Mouse (Mus musculus) hindbrain, embryonic 12.5 days (tissue): ENCODE measurements at regions not wholly inside any gene's neighbourhood (a gene's known extent, or its start where the extent isn't known, plus 50 kb on each side); places are given as distances from the start of the nearest gene placed in this dataset.

Experiments used
- ATAC-seq: fragments of 200-750 bp; cut with Nextera tagmentation; 2 replicates; pipeline ENCODE4 v1.8.0; 2017; ENCODE audit warnings: moderate TSS enrichment; ENCODE audit not compliant: low FRiP score
- H3K27ac ChIP-seq: fragments of 300-500 bp; sonication (generic); 2 replicates; pipeline ENCODE4 v1.5.1; 2016; ENCODE audit warnings: mild to moderate bottlenecking
- H3K27me3 ChIP-seq: fragments of 300-500 bp; sonication (generic); 2 replicates; pipeline ENCODE4 v1.6.1; 2016; ENCODE audit warnings: mild to moderate bottlenecking
- H3K36me3 ChIP-seq: fragments of 300-500 bp; sonication (generic); 2 replicates; pipeline ENCODE4 v1.6.1; 2016; ENCODE audit warnings: mild to moderate bottlenecking
- H3K4me1 ChIP-seq: fragments of 300-500 bp; sonication (generic); 2 replicates; pipeline ENCODE4 v1.6.1; 2016
- H3K4me2 ChIP-seq: fragments of 300-500 bp; sonication (generic); replicated peaks from 2 replicates; pipeline ENCODE4 v1.6.1; 2016; ENCODE audit warnings: mild to moderate bottlenecking
- H3K4me3 ChIP-seq: fragments of 300-500 bp; sonication (generic); 2 replicates; pipeline ENCODE4 v1.5.1; 2016; ENCODE audit warnings: mild to moderate bottlenecking
- H3K9ac ChIP-seq: fragments of 300-500 bp; sonication (generic); 2 replicates; pipeline ENCODE4 v1.6.1; 2016; ENCODE audit warnings: mild to moderate bottlenecking, moderate library complexity
- H3K9me3 ChIP-seq: fragments of 300-500 bp; sonication (generic); replicated peaks from 2 replicates; pipeline ENCODE4 v1.6.1; 2016; ENCODE audit warnings: mild to moderate bottlenecking
- WGBS: fragments of 180-500 bp; shearing (Covaris S2); methylation state at CpG from one replicate; pipeline ENCODE4 v1.1.7; 2016; 5-methylcytosine and 5-hydroxymethylcytosine counted together

DNA sequence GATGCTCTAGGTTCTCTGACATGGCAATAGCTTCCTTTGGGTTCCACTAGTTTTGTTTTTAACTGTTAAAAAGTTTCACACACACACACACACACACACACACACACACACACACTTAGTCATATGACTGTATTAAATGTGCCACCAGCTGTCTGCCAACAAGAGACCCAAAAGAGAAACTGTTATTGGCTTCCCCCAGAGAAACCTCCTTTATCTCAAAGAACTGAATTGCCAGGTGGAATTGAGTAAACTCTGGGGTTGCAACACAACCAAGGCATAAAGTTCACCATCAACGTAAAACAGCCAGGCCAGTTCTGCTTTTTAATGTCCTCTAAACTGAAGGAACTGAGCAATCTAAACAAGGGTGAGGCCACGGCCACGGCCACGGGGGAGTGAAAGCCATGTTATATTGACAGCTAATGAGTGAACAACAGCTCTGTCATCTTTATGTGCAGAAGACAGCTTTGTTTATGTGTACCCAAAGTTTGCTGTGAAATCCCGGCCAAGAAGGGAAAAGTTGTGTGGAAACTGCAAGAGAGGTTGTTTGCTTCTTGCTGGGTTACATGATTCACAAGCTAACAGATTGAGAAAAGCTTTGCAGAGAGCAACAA is 69.3 kb downstream of the Btg1 start:
- Histone ChIP-seq H3K36me3 (no peaks in the 10 kb centered on the region), H3K9me3 (no peaks in the 10 kb centered on the region), H3K4me2 (no peak overlapping the region), H3K4me3 (no peak overlapping the region), H3K27me3 (no peaks in the 10 kb centered on the region), H3K9ac (no peak overlapping the region), H3K4me1 (peaks cover 4% of the 10 kb centered on the region; the same call in 1 of the 2 replicates), H3K27ac (no peak overlapping the region)
- no peak for ATAC-seq
- WGBS = 77% methylated on average over 5 of the region's 5 CpGs

DNA sequence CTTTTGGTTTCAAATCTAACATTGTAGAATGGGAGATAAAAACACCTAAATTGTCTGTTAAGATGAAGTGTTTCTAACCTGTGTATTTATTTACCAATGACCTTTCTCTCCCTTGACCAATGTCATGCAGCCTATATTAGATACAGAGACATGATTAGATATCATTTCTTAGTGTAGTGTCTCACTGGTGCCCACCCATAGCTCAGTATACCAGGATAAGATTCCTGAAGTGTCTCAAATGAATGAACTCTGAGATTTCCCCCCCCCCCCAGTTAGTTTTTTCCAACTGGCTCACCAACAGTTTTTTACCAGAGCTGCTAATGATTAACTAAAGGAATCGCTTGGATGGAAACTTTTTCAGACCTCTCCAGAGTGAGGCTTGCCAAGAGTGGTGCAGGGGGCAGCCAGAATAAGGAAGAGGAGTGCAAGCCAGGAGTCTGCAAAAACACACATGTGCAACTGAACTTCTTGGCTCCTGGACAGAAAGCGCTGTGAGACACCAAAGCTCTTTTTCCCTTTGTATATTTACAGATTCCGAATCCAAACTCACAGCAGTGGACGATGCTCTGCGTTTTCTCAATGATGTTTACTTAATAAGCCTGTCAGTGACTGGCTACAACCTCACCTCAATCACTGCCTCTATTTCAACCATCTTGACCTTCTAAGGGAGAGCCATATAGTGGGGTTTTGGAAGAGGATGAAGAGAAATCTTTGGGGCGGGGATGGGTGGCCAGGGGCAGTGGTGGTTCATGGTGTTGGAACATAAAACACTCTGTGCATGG is 70.0 kb downstream of the Btg1 start:
- Histone ChIP-seq H3K9me3 (no peaks in the 10 kb centered on the region), H3K27me3 (no peaks in the 10 kb centered on the region), H3K36me3 (no peaks in the 10 kb centered on the region), H3K9ac (no peak overlapping the region), H3K4me1 (peaks cover 4% of the 10 kb centered on the region; the same call in 1 of the 2 replicates), H3K4me3 (no peak overlapping the region), H3K27ac (no peak overlapping the region), H3K4me2 (no peak overlapping the region)
- 71% methylated on average over 6 of the region's 6 CpGs for WGBS
- ATAC-seq = no peak

DNA sequence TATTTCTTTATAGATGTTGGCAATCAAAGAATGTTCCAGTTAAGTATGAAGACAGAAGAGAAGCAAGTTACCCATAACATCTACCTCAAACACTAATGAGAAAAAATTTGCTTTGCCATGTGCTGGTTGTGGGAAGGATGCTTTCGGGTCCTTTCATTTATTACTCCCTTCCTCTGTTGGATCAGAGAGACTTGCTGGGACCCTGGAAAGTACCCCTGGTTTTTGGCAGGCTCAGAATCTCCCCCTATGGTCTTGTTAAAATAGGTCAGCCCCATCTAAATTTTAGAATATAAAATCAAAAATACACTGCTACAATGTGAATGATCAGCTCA is 70.6 kb downstream of the Btg1 start:
- Histone ChIP-seq H3K4me2 (no peak overlapping the region), H3K9me3 (no peaks in the 10 kb centered on the region), H3K27ac (no peak overlapping the region), H3K4me1 (peaks cover 4% of the 10 kb centered on the region; the same call in 1 of the 2 replicates), H3K27me3 (no peaks in the 10 kb centered on the region), H3K9ac (no peak overlapping the region), H3K4me3 (no peak overlapping the region), H3K36me3 (no peaks in the 10 kb centered on the region)
- 93% methylated on average over 1 of the region's 1 CpGs for WGBS
- no peak for ATAC-seq

DNA sequence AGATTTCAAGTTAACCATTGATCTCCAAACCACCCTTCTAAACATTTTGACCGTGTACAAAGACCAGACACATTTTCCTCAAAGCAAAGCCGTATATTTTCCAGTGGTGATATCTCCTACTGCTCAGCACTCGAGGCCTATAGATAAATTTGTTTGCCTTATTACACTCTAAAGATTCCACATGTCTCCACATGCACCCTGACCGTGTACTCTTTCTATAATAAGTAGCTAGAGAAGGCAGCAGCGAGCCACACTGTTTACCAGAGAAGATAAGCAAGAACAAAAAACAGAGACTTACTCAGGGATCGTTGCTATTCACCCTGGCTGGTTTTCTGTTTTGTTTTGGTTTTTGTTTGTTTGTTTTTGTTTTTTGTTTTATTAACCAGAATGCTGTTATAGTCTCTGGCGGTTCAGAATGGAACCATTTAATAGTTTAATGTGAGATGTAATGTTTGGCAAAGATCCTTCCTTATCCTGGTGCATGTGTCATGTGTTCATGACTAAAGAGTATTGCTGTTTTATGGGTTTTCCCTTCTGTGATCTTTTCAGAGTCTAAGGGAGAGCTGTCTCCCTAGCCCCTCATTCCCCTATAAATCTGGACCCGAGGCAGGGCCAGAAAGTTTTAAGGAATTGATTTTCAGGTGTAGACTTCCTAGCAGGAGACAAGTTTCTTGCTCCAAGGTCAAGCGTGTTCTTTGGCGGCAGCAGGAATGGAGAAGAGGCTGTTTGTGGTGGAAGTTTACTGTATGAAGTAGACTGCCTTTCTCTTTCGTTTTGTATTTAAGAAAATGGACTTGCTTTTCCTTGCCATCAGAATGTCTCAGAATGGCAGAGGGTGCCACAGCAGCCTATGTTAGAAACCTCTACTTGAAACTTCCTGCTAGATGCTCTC is 73.4 kb downstream of the Btg1 start:
- Histone ChIP-seq H3K4me2 (no peak overlapping the region), H3K9me3 (no peaks in the 10 kb centered on the region), H3K36me3 (no peaks in the 10 kb centered on the region), H3K9ac (no peak overlapping the region), H3K4me1 (peaks cover 4% of the 10 kb centered on the region; the same call in 1 of the 2 replicates), H3K27ac (no peak overlapping the region), H3K4me3 (no peak overlapping the region), H3K27me3 (no peaks in the 10 kb centered on the region)
- WGBS = 81% methylated on average over 11 of the region's 11 CpGs
- ATAC-seq = no peak

DNA sequence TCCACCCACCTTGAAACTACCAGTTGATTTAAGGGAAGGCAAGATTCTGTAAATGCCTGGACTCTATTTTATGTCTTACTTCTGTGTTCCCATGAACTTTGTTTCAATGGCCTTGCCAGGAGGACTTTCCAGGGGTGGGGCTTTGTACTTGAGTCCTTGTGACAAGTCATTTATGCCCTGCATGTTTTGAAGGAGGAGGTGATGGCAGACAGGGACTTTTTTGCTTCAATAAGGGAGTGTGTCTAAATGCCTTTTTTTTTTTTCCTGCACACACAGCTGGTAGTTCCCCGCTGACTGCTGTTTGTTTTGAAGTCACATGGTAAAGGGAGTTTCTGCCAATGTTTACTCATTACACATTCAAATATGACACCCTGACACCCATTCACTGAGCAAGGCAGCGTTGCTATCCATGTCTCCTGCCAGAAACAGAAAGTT is 74.1 kb downstream of the Btg1 start:
- ATAC-seq = no peak
- H3K4me2 ChIP-seq = no peak overlapping the region
- no peaks in the 10 kb centered on the region for H3K27me3 ChIP-seq
- no peaks in the 10 kb centered on the region for H3K36me3 ChIP-seq
- peaks cover 4% of the 10 kb centered on the region; the same call in 1 of the 2 replicates for H3K4me1 ChIP-seq
- 47% methylated on average over 2 of the region's 2 CpGs for WGBS
- no peak overlapping the region for H3K9ac ChIP-seq
- H3K27ac ChIP-seq = no peak overlapping the region
- no peaks in the 10 kb centered on the region for H3K9me3 ChIP-seq
- no peak overlapping the region for H3K4me3 ChIP-seq

DNA sequence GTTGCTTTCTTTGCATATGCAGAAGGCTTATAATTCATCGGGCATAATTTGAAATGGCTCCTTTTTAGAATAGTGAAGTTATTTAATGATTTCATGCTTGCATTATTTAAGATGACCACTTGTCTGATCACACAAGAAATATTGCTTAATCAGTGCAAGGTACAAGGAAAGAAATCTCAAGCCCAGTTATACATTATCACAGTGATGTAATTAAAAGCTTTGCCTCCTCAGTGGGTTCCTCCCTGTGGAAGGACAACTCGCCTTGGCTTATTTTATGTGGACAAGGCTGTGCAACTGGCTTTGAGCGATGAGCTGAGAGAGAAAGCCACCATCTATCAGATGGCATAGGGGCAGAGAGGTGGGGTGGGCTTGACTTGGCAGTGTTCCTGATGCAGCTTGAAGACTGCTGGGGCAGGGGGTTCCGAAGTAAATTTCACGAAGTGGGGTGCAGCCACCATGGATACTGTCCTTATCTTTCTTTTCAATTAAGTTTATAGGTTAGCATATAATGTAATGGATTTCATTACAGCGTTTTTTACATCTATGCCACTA is 74.6 kb downstream of the Btg1 start:
- peaks cover 4% of the 10 kb centered on the region; the same call in 1 of the 2 replicates for H3K4me1 ChIP-seq
- no peak overlapping the region for H3K9ac ChIP-seq
- no peaks in the 10 kb centered on the region for H3K9me3 ChIP-seq
- H3K27me3 ChIP-seq = no peaks in the 10 kb centered on the region
- H3K36me3 ChIP-seq = no peaks in the 10 kb centered on the region
- no peak overlapping the region for H3K27ac ChIP-seq
- WGBS = 90% methylated on average over 6 of the region's 6 CpGs
- ATAC-seq = no peak
- H3K4me3 ChIP-seq = no peak overlapping the region
- H3K4me2 ChIP-seq = no peak overlapping the region

DNA sequence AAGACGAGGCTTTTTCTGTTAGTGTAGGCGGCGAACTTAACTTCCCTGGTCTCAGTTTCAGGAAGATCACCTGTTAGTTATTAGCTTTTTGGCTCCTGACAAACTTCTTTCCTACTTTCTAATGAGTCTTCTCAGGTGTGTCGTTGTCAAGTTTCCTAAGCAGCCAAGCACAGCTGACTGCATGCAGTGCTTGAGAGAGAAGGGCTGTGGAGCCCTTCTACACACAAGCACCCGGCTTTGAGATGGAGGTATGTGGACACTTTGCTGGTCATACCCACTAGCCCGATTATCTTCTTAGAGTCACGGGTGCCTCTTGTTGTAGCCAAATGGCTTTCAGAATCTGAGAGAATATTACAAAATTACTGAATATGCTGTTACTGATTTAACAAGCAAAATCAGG is 76.0 kb downstream of the Btg1 start:
- no peak for ATAC-seq
- 85% methylated on average over 7 of the region's 7 CpGs for WGBS

DNA sequence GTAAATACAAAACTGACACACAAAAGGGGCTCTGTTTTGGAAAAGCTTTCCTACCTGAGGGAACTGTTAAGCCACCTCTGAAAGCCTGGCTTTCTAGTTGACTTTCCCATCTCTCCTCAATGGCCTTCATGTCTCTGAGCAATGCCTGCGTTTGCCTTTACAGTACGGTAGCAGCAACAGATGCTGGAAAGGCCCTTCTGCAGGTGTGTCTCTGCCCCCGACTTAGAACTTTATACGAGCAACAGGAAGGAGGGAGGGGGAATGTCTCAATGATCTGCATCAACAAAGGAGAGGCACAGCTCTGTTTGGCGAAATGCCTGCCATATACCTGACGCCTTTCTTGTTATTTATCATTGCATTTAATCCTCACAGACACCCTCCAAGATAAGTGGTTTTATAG is 77.0 kb downstream of the Btg1 start:
- H3K4me2 ChIP-seq = no peak overlapping the region
- H3K9me3 ChIP-seq = no peaks in the 10 kb centered on the region
- no peaks in the 10 kb centered on the region for H3K36me3 ChIP-seq
- no peaks in the 10 kb centered on the region for H3K27me3 ChIP-seq
- H3K9ac ChIP-seq = no peak overlapping the region
- no peak overlapping the region for H3K27ac ChIP-seq
- no peak for ATAC-seq
- whole genome bisulfite sequencing = 84% methylated on average over 6 of the region's 6 CpGs
- no peak overlapping the region for H3K4me3 ChIP-seq
- peaks cover 4% of the 10 kb centered on the region; the same call in 1 of the 2 replicates for H3K4me1 ChIP-seq

More for the DNA sequence above, 76.0 kb downstream of the Btg1 start:
- Histone ChIP-seq H3K9me3 (no peaks in the 10 kb centered on the region), H3K36me3 (no peaks in the 10 kb centered on the region), H3K4me3 (no peak overlapping the region), H3K4me2 (no peak overlapping the region), H3K27me3 (no peaks in the 10 kb centered on the region), H3K4me1 (peaks cover 4% of the 10 kb centered on the region; the same call in 1 of the 2 replicates), H3K9ac (no peak overlapping the region), H3K27ac (no peak overlapping the region)

DNA sequence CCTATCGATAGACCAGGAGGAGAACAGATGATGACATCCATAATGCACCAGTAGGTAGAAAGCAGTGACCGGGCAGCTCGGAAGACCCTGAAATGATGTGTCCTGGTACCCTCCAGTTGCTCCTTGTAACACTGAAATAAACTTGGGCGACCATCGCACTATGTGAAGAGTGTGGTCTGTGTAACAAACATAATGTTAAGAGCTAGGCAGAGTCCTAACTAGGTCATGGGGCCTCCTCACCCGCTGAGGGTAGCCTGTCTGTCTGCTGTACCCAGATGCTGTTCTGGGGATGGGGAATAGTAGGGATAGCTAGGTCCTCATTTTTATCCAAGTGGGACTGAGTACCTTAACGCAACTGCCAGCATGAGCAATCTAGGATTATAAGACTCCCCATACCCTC is 79.8 kb downstream of the Btg1 start:
- no peaks in the 10 kb centered on the region for H3K27me3 ChIP-seq
- ATAC-seq = no peak
- H3K9ac ChIP-seq = no peak overlapping the region
- no peak overlapping the region for H3K4me2 ChIP-seq
- no peak overlapping the region for H3K4me3 ChIP-seq
- no peak overlapping the region for H3K27ac ChIP-seq
- 94% methylated on average over 7 of the region's 7 CpGs for WGBS
- H3K36me3 ChIP-seq = no peaks in the 10 kb centered on the region
- no peaks in the 10 kb centered on the region for H3K9me3 ChIP-seq
- no peaks in the 10 kb centered on the region for H3K4me1 ChIP-seq

DNA sequence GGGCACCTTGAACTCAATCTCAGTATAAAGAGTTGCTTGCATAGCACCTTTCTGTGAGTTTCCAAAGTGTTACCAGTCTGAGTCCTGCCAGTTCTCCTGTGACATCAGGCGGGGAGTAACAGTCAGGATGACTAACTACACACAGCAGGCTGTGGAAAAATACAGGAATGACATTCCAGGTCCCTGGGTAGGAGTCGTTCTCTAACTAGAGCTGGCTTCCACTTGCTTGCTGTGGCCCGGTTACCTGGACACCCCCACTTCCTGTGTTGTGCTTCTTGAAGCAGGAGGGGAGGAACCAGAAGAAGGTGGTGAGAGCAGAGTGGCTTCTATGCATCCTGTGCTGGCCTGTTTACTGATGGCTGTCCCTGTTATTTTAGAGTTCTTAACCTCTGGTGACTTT is 81.0 kb downstream of the Btg1 start:
- no peaks in the 10 kb centered on the region for H3K36me3 ChIP-seq
- H3K4me1 ChIP-seq = no peaks in the 10 kb centered on the region
- H3K4me2 ChIP-seq = no peak overlapping the region
- H3K4me3 ChIP-seq = no peak overlapping the region
- no peak overlapping the region for H3K9ac ChIP-seq
- H3K27me3 ChIP-seq = no peaks in the 10 kb centered on the region
- no peak for ATAC-seq
- WGBS = 77% methylated on average over 3 of the region's 3 CpGs
- H3K9me3 ChIP-seq = no peaks in the 10 kb centered on the region
- H3K27ac ChIP-seq = no peak overlapping the region

DNA sequence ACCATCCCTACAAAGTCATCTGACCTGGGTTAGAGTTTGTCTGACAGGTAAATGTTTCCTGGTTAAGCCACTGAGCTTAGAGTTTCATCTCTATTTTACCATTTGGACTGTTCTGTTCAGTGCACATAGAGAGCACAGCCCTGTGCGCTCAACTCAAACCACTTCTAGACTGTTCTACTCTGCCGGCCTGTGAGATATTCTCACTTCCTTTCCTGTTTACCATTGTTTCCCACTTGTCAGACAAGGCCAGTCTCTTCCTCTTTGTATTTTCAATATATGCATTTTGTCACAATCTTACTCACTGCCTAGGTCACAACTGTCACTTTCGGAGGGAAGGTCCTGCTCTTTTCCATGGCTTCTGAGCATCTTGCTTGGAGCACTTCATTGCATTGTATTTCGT is 89.8 kb downstream of the Btg1 start:
- H3K27ac ChIP-seq = no peak overlapping the region
- H3K4me1 ChIP-seq = no peaks in the 10 kb centered on the region
- H3K4me3 ChIP-seq = no peak overlapping the region
- no peak overlapping the region for H3K4me2 ChIP-seq
- WGBS = 94% methylated on average over 4 of the region's 4 CpGs
- no peak for ATAC-seq
- H3K27me3 ChIP-seq = no peaks in the 10 kb centered on the region
- no peaks in the 10 kb centered on the region for H3K9me3 ChIP-seq
- no peaks in the 10 kb centered on the region for H3K36me3 ChIP-seq
- no peak overlapping the region for H3K9ac ChIP-seq

DNA sequence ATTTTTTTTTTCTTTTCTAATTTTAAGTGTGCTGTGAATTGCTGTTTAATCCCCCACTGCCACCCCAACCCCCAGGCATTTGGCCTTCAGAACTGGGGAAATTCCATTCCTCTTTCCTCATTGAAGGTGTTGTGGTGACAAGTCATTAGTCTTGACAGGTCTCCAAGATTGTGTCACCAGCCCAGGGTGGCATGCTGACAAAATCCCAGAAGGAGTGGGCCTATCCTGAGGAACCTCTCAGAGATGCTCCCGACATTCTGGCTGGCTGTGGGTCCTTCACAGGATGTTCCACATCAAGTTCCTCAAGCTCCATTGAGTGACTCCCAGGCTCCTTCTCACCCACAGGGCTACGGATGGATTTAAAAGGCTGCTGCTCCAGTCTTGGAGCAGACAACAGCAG is 91.7 kb downstream of the Btg1 start:
- H3K9me3 ChIP-seq = no peaks in the 10 kb centered on the region
- H3K27me3 ChIP-seq = no peaks in the 10 kb centered on the region
- H3K9ac ChIP-seq = no peak overlapping the region
- no peak overlapping the region for H3K4me2 ChIP-seq
- H3K4me1 ChIP-seq = no peaks in the 10 kb centered on the region
- no peak overlapping the region for H3K27ac ChIP-seq
- 95% methylated on average over 2 of the region's 2 CpGs for WGBS
- no peaks in the 10 kb centered on the region for H3K36me3 ChIP-seq
- no peak overlapping the region for H3K4me3 ChIP-seq
- no peak for ATAC-seq
